Mouse (Mus musculus) gastrocnemius, postnatal 14 days (tissue): ENCODE results near the gene Ddx31. TPM values are rescaled to one million over a fixed set of nuclear protein-coding genes. Genes with fewer than 3 reads are reported as not detected.
A peak's percentile ranks its signal among the peaks of the same experiment; 100 is the strongest.

ENCODE experiments used
- DNase-seq: peaks from one replicate; pipeline ENCODE4 v3.0.0; 2021; ENCODE audit warnings: mixed read lengths
- intact Hi-C: fragments of 180-260 bp; cut with DNase I; formaldehyde crosslinking; loops from one replicate; pipeline ENCODE4 v1.15.1; 2025; ENCODE audit warnings: low total_unique reads
- long read RNA-seq, 2 experiments: library from polyadenylated mRNA; stranded (forward); transcript quantifications; one replicate each; pipeline ENCODE4 v2.0.0; 2021
- total RNA-seq, 2 experiments: library from RNA; stranded (reverse); gene quantifications; 2 replicates each; pipeline ENCODE4 v1.2.3; 2021

Gene Ddx31
- 1 to 10 TPM; 2.7 to 4.5 TPM for total RNA-seq
- long read RNA-seq, experiment 1, transcript Ddx31-201 (20 exons, 3,271 nt) = major isoform, 5 of 6 reads
- long read RNA-seq, experiment 1, partial matches to known transcripts = 0 of 6 reads
- long read RNA-seq, experiment 1, other reads (novel, unspliced or antisense) = 1 of 6 reads
- long read RNA-seq, experiment 2, transcript Ddx31-201 (20 exons, 3,271 nt) = major isoform, 6 of 6 reads
- long read RNA-seq, experiment 2, partial matches to known transcripts = 0 of 6 reads
- long read RNA-seq, experiment 2, other reads (novel, unspliced or antisense) = 0 of 6 reads

DNA sequence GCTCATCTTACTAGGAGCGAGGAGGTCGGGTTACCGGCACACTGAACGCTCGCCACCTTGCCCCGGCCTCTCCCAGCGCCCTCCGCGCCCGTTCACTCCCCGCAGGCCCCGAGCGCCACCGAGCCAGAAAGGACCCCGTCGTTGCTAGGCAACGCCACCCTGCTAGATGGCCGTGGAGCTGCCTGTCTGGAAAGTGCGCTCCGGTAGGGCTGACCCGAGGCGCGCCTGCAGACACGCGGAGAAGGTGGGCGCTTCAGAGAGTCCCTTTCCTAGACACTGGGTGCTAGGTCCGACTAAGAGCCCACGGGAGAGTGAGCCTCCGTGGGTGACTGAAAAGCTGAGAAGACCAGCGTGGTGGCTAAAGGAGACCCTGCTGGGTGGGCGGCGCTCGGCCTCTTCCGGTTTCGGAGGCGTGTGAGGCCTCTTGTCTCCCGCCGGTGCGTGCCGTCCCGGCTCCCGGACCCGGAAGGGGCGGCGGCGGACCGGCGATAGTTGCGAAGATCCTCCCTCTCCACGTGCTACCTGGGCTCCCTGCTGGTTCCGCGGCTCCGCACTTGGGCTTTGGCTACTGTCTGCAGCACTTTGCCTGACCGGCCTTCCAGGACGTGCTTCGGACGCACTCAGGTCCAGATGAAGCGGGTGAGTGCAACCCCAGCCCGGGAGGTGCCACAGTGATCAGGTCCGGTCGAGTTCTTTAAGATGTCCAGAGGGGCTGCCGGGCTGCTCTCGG lies at the start of gene Ddx31, which contains the start of gene Gtf3c4:
Gene Ddx31, plus strand, starts transcription at position 185 of the 730 bp plus-strand sequence.
Gene Gtf3c4, minus strand, starts transcription at position 139 of the 730 bp plus-strand sequence.
- intact Hi-C loops = no loop called here
- peak; percentile 95 for DNase-seq

DNA sequence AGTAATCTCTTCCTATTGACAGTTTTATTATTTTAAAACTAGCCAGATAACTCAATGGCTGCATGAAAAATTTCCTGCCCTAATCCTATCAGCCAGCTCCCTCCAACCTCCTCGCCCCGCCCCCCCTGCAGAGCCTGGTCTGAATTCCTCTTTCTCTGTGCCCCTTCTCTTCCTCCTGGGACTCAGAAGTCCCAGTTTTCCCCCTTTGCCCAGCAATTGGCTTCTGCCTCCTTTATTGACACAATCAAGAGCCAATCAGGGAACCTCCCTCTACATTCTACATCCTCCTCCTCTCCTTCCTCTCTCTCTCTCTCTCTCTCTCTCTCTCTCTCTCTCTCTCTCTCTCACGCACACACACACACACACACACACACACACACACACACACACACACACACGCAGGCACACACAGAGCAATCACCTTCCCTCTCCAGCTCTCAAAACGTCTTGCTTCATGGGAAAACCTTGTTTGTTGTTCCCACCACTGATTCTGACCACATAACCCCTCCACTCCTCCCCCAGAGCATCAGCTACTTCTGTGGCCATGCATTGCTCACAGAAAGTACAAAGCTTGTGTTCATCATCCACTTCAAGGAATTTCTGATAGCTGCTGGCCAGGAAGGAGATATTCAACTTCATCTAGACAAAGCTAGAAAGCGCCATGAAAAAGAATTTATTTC lies 47.1 kb upstream of the Ddx31 start:
- no peak for DNase-seq
- intact Hi-C loops = no loop called here

DNA sequence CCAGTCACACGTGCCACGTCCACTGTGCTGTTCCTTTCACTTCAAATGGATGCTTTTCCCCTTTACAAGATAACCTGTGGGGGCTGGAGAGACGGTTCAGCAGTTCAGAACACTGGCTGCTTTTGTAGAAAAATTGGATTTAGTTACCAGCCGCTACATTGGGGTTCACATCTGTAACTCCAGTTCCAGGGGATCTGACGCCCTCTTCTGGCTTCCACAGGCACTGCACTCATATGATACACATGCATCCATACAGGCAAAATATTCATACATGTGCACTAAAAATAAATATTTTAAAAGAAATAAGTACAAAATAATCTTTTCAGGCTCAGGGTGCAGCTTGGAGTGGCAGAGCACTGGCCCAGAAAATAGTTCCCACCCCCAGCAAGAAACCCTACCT lies 45.6 kb upstream of the Ddx31 start:
- intact Hi-C loops = no loop called here
- DNase-seq = no peak

DNA sequence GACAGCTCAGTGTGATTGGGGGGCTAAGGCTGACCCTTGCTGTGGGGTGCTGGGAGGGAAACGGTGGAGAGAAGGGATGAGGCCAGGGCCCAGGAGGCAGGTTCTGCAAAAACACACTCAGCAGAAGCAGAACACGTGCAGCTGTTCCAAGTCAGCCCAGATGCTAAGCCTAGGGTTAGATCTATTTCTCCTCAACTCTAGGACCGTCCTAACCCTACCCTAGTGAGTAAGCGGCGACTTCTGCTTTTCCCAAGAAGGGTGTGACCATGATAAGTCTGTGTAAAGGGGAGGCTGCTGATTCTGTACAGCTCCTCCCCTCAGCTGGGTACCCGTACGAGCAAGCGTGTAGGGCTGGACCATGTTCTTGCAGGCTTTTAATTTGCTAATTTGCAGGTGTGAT lies 43.9 kb upstream of the Ddx31 start:
- no peak for DNase-seq
- intact Hi-C loops = no loop called here

DNA sequence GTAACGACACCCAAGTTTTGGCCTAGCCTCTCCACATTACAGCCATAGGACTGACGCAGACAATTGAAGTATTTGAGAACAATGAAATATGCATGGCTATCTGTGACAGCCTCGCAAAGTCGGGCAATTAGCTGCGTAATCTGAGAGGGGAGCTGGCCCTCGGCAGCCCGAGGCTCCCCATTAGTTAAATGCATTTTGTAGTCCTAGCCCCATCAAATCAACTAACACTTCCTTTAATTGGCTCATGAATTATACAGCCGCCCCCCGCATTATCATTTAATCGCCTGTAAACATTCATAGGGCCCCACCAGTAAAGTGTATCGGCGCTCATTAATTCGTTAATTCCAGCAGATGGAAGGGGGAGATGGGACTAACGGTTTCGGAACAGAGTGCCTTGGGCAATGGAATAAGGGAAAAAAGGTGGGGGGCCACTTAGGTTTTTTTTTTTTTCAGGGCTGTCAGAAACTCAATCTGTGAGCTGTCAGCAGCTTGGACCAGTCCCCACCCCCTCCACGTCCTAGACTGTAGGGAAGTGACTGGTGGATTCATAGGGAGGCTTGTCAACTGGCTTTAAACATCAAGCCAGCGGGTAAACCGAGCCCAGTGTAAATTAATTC lies 42.6 kb upstream of the Ddx31 start:
- intact Hi-C loops = no loop called here
- DNase-seq = no peak

DNA sequence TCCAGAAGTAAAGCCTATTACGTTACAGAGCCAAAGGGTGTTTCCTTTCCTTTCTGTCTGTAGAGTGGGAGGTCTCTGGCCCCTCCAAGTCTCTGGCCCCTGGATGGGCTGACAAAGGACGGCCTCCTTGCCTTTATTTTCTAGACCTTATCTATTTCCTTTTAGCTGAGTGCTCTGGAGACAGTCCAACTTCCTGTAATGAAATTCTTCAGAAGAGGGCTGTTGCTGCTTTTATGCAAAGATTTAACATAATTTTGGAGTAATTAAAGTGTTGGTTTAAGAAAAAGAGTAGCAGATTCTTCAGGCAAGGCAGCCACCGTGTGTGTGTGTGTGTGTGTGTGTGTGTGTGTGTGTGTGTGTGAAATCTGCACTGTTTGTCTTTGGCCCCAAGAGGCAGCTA lies 41.8 kb upstream of the Ddx31 start:
- no peak for DNase-seq
- intact Hi-C loops = no loop called here

DNA sequence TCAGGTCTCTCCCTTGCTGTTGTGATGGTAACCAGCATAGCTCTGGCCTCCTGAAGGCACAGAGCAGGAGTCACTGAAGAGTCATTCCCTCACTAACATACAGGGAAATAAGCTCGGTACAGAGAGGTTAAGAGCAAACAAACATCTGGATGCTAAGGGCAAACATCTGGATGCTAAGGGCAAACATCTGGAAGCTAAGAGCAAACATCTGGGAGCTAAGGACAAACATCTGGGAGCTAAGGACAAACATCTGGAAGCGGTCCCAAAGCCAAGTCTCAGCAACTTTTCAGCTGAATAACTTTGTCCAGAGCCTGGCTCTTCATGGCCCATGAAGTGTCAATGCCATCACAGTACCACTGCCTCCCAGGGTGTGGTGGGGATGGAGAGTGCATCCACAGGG lies 40.6 kb upstream of the Ddx31 start:
- no peak for DNase-seq
- intact Hi-C loops = no loop called here

DNA sequence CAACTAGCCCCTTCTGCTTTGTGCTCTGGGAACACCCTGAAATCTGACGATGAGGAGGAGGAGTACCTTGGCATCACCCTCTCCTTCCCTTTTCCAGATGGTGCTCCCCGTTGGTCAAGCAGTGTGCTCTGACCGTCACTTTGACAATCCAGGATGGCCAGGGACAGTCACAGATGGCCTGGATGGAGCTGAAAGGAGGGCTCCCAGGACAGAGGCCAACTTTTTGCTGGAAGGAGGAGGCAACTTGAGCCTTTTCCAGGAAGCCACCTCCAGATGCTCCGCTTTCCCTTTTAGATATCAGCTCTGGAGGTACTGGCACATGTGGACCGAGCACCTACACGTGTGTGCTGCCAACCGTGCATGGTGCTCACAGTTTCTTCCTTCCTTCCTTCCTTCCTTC lies 36.8 kb upstream of the Ddx31 start:
- no peak for DNase-seq
- intact Hi-C loops = no loop called here

DNA sequence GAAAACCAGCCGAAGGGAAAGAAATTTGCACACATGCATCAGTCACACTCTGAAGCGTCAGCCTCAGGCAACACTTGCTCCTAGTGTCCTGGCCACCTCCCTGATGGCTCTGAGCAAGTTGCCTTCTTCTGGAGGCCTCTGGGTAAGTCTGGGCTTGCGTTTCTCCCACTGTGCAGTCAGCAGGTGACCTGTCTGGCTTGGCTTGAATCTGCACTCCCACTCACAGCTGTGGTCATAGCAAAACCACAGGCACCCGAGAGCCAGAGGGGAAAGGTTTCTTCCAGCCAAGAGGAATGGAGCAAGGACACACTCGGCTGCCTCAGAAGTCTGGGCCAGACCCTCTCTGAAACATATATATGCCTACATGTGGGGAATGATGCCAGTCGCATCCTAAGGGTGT lies 31.4 kb upstream of the Ddx31 start:
- intact Hi-C loops = no loop called here

DNA sequence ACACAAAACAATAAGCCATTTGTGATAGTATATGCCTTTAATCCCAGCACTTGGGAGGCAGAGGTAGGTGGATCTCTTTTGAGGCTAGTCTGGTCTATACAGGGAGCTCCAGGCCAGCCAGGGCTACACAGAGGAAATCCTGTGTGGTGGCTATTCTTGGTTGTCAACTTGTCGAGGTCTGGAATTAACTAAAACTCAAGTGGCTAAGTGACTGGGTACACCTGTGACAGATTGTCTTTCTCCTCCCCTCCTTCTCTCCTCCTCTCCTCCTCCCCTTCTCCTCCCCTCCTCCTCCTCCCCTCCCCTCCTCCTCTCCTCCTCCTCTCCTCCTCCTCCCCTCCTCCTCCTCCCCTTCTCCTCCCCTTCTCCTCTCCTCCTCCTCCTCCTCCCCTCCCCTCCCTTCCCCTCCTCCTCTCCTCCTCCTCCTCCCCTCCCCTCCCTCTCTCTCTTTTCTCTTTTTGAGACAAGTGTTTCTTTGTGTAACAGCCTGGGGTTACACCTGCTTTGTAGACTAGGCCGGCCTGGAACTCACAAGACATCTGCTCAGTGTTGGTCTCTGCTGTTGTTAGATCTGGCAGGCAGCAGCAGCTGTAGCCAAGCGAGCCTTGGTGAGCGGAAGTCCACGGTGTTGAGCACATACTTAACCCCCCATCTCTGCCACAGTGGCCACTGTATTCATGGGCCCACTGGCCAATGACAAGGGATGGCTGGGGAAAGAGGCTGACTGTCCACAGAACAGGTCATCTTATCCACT lies 29.8 kb upstream of the Ddx31 start:
- intact Hi-C loops = no loop called here

More for the DNA sequence above, 31.4 kb upstream of the Ddx31 start:
- DNase-seq = peak; percentile 10

DNA sequence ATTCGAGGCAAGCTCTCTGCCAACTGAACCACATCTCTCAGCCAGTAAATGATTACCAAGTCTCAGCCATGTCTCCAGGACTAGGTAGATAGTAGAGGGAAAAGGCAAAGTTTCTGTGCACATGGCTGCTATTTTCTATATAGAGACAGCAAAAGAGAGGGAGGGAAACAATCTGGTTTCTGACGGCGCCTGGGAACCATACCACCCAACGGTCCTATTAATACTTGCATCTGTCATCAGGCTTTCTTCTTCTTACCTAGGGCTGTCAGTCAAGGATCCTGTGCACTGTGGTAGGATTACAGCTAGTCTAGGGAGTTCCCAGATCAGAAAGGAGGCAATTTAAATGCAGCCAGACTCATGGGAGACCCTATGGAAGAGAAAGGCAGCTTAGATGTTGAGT lies 21.3 kb upstream of the Ddx31 start:
- intact Hi-C loops = no loop called here
- DNase-seq = no peak

More for the DNA sequence above, 29.8 kb upstream of the Ddx31 start:
- no peak for DNase-seq

DNA sequence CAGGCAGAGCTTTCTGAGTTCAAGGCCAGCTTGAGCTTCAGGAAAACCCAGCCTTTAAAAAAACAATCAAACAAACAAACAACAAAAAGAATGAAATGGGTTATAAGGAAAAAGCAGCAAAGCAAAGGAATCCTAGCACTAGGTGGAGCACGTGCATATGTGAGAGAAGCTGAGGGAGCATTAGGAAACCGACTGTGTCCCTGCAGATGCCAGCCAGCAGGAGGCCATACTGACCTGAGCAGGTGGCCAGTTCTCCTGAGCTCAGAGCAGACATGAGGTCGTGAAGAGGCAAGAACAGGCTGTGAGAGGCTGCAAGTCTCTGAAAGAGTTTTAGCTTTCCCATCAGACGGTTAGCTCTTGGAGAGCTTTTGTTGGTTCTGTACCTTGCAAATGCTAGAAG lies 10.9 kb upstream of the Ddx31 start:
- DNase-seq = no peak
- intact Hi-C loops = no loop called here

DNA sequence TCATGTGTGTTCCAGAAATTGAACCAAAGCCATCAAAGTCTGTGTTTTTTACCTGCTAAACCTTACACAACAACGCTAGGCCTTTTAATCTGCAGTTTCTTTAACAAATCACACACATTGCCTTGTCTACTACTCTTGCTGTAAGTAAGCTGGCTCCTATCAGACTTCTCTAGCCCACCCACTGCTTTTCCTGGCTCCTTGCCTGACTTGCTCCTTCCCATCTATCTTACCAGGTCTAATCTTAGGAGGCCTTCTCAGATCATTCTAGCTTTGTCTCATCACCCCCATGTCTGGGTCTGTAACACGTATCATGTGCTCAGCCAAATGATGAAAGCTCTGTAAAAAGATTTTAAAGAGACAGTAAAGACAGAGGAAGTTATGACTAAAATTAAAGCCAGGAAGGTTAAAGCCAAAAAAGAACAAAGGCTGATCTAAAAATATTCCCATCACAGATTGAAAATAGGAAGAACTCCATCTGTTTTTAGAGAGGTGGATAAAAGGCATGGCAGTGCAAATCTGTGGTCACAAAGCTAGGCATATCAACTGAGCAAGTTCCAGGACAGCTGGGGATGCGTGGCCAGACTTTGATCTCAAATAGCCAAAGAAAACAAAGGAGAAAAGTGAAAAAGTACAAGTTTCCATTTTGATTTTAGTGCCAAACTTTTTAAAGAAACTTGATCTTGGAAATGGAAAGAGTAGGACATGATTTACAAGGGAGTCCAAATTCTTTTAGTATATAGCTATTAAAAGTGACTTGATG lies 3.8 kb upstream of the Ddx31 start:
- DNase-seq = no peak
- intact Hi-C loops = no loop called here

DNA sequence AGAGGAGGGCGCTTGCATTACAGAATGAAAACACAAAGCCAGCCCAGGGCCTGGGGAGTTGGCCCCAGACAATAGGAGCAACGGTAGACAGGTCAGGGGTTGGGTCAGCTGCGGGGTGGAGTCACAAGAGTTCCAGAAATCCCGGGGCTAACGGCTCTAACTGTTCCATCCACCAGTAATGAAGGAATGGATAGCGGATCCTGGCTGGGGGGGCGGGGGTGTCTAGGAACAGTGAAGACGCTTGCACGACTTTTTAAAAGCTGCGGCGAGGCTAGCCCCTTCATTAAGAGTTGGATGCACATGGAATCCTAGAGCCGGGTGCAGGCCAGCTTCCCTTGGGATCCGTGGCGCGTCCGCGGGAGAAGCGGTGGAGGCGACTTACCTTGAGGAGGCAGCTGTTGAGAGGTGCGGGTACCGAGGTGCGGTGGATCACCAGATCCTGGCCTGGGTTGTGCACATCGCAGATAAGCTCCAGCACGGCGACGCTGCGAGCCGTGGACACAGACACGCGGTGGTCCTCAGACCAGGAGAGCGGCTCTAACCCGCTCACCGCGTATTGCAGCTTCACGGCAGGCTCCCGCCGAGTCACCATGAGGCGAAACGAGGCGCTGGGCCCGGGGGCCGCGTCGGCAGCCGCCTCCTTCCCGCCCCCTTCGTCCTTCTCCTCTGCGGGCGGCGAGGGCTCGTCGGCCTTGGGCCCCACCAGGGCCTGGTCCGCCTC lies 545 bp upstream of the Ddx31 start:
- intact Hi-C loops = no loop called here
- peak; percentile 8 for DNase-seq

DNA sequence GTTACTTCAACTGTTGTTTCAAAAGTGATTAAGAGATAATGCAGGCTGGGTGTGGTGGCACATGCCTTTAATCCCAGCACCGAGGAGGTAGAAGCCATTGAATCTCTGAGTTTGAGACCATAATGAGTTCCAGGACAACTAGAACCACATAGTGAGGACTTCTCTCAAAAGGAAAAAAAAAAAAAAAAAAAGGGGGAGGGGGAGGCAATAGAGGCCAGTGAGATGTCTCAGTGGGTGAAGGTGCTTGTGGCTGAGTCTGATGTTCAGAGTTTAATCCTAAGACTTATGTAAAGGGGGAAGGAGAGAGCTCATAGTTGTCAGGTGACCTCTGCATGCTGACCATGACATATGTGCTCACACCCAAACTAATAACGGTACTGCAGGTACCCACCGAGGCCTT lies 1.8 kb downstream of the Ddx31 start:
- DNase-seq = no peak
- intact Hi-C loops = no loop called here

DNA sequence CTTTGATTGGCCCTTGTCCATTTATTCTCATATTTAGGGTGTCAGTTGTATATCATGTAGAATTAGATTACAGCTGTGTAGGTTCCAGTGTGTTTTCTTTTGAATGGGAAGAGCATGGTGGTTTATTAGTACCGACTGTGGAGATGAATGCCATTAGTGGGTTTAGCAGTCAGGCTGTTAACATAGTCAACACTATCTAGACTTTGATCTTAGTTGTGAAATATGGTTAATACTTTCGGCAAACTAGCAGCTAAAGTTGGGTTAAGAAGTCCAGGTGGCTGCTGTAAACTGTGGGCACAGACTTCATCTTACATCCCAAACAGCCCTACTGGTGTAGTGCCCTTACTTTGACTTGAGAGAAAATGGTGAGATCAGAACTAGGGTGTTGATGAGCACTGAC lies 8.7 kb downstream of the Ddx31 start:
- DNase-seq = no peak
- intact Hi-C loops = no loop called here

DNA sequence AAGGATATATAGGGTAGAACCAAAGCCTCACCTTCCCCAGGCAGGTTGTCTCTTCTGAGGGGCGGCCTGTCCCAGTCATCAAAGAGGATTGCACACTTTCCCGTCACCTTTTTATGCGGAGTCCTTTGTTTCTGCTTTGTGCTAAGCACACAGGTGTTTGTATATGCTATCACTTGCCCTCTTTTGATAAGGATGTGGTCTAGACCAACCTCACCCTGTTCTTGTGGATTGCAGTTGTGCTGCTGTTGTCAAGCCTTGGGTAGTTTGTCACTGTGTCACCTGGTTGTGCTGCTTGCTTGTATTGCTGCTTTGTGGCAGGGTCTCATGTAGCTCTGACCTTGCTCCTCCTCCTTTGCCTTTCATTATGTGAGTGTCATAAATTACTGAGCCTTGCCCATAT lies 12.4 kb downstream of the Ddx31 start:
- intact Hi-C loops = no loop called here
- DNase-seq = no peak

DNA sequence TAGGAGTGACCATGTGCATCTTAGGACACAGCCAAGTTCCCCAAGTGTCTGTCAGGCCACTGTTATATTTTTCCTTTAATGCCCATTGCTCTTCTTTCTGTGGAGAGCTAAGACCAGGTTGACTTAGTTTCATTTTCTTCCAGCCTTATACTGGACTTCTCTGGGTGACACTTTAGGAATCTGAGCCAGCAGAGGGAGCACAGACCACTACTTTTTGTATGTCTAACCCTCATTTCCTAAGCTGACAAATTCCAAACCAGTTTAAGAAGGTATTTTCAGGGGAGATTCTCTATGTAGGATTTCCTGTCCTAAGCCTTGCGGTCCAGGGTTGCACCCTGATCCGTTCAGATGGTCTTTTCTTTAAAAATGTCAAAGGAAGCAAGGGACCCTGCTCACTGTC lies 15.6 kb downstream of the Ddx31 start:
- intact Hi-C loops = no loop called here

More for the DNA sequence above, 15.6 kb downstream of the Ddx31 start:
- DNase-seq = no peak
